Mouse (Mus musculus): ENCODE results near the gene Nck1.

Gene Nck1

DNA sequence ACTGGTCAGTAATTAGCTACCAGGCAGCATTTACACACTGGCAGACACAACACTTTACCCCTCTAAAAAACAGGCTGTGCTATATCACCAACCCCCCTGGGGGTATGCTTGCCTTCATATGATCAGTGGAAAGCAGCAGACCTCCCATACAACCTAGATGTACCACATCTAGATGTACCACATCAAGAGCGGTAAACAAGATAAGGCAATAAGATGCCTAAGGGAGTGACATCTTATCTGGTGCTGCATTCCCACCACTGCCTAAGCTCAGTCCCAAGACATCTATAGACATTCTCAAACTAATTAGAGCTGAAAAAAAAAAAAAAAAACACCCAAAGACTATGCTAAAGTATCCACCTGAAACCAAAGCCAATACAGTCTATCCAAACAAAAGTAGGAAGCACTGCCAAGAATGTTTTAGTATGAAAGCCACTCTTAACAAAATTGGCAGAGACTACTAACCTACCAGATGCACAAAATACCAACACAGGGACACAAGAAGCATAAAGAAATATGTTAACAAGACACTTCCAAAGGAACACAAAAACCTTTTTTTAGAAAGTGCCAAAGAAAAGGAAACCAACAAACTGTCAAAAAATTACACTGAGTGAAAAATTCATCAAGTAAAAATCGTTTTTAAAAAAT, 10.2 kb downstream of the Nck1 start:
- no peak for DNase-seq (ENCODE audit: low spot score)

DNA sequence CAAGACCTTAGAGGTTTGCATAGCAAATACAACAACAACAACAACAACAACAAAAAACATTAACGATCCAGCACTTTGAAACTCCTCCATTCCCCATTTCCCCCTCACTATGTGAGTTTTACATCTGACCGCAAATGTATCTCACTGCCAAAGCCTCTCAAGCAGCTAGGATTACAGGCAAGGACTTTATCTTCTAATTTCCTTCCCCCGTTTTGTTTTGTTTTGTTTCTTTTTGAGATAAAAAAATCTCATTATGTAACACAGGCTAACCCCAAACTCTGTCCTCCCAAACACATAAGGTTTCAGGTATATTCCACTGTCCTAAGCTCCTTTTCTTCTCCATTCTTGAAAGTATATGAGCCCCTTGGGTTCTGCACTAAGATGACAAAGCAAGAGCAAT, 11.2 kb downstream of the Nck1 start:
- DNase-seq (ENCODE audit: low spot score) = no peak

DNA sequence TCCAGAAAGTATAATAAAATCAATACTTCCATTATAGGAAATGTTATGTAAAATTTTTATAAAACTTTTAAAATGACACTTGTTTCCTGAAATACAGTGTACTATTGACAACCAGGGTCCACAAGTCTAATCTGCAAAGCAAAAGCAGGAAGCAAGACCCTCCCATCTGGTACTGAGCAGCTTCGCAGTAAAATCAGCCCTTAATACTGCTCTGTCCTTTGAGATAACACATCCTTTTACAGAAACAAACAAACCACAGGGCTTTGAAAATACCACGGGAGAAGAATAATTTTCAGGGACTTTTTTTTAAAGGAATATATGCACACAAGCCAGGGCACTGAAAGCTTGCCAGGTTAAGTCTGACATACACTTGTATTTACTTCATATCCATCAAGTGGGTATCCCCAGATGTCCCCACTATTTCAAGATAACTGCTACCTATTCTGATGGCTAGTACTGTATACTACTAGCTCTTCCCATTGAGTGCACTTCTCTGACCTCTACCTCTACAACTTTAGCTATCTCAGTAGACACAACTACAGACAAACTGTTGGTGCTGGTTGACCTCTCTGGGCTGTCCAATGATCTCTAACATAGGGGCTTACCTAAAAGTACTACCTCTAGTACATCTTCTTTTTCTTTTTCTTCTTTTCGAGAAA, 13.0 kb downstream of the Nck1 start:
- DNase-seq (ENCODE audit: low spot score) = no peak

DNA sequence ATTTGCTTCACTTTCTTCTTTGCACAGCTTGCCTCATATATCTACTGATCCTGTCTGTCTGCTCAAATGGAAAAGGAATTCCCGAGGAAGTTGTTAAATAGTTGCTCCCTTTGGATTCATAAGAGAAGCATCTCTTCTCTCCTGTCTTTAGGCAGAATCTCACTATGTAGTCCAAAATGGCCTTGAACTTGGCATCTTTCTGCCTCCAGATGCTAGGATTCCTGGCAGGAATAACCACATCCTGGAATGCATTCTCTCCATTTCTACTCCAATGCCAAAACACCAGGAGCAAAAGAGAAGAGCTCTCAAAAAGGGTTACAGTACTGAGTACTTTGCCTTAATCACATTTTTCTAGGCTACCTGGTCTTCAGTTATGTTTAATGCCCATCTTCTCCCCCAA, 14.6 kb downstream of the Nck1 start:
- DNase-seq (ENCODE audit: low spot score) = no peak

DNA sequence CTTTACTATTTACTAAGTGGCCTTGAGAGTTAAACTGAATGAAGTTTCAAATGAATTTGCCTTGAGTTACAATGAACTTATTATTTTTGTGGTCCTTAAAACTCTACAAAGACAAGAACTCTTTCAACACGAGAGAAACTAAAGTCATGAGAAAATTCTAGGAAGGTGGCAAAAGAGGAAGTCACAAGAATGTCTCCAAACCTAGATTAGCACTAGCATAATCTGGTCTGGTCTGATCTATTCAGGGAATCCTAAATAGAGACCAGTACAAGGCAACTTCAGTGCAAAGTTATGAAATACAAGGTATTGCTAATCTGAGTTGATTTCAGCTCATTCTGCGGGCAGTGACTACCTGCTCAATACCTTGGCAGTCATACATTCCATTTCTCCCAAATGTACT, 20.7 kb downstream of the Nck1 start:
- DNase-seq (ENCODE audit: low spot score) = no peak

DNA sequence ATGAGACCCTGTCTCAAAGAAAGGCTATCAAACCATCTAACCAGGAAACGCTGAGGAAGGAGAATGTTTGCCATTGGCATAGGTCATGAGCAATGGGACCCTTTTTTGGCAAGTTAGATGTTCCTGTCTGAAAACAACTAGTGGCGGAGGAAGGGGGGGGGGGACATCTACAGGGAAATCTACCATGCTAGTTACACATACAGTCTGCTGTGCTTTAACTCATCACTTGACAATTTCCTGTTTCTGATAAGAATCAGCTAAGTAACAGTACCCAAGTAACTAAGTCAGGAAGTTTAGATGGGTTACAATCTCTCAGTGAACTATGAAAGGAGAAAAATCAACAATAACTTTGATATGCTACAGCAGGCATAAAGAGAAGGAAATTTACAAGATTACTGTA, 23.9 kb downstream of the Nck1 start:
- DNase-seq (ENCODE audit: low spot score) = no peak

DNA sequence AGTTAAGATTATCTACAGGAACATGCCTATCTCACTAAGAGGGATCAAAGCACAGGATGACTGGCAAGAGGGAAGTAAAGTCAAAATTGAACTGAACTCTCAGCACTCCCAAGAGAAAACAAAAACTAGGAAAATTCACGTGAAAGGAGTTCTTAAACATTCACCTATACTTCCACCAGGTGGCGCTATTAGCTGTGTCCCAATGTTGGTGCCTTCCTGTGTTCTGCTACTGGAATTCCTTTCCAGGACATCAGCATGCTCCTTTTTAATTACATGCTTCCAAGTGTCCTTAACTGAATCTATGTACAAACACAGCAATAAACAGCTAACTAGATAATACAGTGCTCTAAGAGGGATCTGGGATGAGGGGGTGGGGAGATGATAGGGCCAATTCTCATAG, 25.3 kb downstream of the Nck1 start:
- peak; percentile 58 for DNase-seq (ENCODE audit: low spot score)

DNA sequence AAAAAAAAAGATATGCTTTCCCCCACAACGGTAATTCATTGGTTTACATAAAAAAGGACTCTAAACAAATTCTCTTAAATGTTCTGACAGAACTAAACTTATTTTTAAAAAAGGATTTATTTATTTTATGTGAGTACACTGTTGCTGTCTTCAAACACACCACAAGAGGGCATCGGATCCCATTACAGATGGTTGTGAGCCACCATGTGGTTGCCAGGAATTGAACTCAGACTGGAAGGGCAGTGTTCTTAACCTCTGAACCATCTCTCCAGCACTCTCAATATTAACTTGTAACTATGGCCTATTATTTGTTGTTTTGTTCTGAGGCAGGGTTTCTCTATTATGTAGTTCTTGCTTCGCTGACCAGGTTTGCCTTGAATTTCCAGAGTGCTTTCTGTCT, 25.9 kb downstream of the Nck1 start:
- no peak for DNase-seq (ENCODE audit: low spot score)

DNA sequence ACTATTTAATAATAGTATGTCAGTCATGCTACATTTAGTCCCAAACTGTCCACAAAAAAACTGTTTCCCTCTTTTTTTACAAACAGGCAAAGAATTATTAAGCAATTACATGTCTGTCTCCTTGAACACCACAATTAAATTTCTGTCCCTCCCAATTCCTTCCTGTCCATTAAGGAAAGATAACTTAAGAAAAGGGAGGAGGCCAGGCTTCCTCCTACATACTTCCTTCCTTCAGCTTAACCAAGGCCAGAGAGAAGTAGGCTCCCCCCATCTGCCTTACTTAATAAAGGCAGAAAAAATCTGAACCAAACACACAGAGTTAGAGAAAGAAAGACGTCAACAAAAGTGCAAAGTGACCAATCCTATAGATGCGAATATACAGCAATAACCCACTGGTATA, 38.4 kb downstream of the Nck1 start:
- DNase-seq (ENCODE audit: low spot score) = no peak

DNA sequence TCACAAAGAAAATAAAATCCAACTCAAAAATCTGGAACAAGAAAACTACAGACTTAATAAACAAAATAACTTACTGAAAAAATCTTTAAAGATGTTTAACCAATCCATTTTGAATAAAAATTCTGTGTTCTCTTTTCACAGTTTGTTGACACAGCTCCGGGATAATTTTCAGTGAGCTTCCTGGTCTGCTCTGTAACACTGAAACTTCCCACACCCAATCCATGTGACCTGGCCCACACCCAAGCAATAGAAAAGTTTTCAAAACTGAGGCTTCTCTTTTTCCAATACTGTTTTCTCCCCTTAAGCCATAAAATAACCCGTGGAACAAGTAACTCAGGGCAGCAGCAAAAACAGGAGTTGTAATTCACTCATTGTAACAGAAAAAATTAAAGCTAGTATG, 39.3 kb downstream of the Nck1 start:
- DNase-seq (ENCODE audit: low spot score) = no peak

DNA sequence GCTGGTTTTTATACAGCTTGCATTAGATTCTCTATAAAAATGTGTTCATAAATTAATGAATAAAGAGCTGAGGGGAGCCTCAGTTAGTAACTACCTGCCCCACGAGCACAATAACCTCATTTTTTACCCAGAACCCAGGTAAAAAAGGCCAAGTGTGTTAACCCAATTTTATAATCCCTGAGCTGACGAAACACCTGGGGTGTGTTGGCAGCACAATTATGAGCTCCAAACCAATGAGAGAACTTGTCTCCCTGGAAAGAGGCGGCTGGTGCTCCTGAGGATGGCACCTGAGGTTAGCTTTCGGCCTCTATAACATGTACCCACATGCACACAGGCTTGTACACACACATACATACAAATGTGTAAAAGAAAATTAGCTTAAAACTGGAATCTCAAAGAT, 40.4 kb downstream of the Nck1 start:
- no peak for DNase-seq (ENCODE audit: low spot score)

DNA sequence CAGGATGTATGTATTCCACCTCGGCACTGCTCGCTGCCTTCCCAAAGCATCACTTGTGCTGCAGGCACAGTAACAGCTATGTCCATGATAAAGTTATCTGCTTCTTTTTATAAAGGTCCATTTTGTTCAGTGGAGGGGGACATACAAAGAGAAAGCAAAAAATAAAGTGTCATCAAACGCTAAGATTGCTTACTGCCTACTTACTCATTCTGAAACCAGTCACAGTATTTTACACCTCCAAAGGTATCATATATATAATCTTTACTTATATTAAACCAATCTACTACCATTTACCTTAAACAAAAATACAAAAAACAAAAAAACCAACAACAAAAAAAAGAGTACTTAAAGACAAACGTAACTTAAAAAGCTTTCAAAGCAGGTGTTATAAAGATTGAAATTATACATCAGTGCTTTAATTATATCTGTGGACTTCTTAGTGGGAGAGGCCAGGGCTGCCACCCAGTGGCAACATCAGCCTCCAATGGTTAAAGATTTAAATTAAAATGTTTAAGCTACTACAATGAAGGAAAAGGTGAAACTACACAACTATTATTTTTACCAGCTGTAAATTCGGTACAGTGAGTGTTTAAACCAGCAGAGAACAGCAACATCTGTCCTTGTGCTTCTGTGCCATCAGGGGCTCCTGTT, 52.2 kb downstream of the Nck1 start:
- no peak for DNase-seq (ENCODE audit: low spot score)

DNA sequence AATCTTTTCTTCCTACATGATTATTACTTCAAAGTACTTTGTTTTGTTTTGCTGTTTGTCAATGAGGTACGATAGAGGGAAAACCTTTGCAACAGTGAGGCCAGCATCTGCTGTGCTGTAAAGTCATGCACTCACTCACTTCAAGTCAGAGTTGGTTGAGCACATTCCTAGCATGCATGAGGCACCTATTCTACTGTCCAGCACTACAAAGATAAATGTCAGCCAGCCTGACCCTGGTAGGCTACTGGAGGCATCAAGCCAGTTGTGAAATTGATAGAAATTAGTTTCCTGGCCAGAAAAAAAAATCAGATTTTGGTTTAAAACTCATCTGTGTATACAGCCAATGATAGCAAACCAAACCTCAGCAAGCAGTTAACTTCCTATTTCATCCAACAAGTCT, 54.5 kb downstream of the Nck1 start:
- DNase-seq (ENCODE audit: low spot score) = no peak

DNA sequence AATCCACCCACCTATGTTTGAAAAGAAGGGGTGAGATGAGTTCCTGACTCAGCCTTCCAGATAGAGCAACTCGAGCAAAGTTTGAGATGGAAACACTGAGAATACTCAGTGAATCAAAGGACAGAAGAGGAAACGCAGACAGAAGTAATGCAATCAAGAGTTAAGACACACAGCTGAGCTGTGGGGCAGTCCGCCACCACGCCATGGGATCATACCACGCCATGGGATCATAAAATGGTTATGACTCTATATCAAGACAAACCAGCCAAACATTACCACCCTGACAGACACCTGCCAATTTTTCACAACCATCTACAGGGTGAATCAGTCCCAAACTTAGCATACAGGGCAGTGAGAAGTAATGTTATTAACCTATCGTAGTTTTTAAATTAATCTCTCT, 57.0 kb downstream of the Nck1 start:
- DNase-seq (ENCODE audit: low spot score) = no peak

DNA sequence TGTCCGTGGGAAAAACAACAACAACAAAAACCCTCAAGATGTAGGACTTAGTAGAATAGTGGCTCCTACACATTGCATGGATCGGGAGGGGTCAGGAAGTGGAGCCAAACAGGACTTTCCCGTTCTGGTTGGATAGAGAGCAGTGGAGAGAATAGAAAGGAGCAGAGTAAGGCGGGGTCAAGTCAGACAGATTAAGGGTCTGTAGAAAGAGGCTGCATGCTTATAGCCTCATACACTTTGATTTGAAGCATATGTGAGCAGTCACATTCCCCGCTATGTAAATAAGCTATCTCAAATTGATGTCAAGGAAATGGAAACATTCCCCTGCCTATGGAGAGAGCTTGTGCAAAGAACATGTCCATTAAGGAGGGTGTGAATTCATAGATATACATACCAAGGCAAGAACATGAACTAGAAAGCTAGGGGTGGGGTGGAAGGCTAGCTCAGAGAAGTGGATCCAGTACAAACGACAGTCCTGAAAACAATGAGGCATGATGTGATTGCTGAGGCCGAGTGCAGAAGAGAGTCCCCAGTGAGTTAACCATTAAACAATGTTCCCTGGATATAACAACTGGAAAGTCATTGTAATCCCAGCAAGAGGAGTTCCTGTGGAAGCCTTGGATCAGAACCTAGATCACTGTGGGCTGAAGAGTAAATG, 57.7 kb downstream of the Nck1 start:
- DNase-seq (ENCODE audit: low spot score) = no peak

DNA sequence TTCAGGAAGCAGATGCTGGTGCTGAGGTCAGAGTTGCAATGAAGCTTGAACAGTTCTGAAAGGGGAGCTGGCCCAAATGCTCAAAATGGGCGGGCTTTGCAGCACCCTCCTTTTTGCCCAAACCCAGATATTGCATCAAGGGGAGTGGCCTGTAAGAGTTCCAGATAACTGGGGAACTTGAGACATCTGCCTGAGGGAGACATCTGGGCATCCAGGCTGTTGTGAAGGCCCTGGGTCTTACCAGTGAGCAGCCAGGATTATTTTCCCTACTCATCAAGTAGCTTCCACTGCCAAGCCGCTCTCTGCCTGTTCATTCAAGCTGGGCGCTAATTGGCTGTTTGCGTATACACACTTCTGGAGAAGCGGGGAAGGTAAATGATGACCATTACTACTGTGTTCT, 59.5 kb downstream of the Nck1 start, which contains the start of gene Il20rb:
TSS of gene Il20rb (minus strand) at position 358 of the 400 bp plus-strand sequence.
- DNase-seq (ENCODE audit: low spot score) = no peak

DNA sequence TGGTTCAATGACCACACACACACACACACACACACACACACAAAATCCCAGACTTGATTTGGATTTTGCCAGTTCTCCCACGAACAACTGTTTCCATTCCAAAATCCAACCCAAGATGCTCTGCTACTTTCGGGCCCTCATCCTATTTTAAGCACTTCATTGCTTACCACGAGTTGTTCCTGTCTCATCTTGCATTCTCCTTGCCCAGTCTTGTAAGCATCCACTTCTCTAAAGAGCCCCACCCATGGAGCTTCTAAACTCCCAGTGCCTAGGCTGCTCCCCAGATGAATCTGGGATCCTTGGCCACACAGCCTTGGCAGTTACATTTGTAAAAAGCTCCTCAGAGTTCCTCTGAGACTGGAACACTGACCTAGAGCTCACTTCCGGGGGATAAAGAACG, 62.6 kb downstream of the Nck1 start:
- no peak for DNase-seq (ENCODE audit: low spot score)

DNA sequence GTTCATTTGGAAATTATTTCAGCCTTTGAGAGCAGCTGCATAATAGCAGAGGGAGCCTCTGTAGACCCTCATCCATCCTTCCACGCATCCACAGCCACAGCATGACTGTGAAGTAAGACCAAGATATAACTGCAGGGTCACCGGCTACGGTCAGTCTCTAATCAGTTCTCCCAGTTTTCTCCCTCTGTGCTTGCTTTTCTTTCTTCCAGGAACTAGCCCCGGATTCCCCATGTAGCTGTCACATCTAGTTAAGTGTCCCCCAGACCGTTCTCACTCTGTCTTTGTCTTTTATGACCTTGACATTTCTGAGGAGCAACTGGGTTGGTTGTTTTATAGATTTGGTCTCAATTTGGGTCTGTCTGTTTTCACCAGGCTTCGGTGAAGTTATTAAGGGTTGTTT, 64.3 kb downstream of the Nck1 start:
- DNase-seq (ENCODE audit: low spot score) = no peak

DNA sequence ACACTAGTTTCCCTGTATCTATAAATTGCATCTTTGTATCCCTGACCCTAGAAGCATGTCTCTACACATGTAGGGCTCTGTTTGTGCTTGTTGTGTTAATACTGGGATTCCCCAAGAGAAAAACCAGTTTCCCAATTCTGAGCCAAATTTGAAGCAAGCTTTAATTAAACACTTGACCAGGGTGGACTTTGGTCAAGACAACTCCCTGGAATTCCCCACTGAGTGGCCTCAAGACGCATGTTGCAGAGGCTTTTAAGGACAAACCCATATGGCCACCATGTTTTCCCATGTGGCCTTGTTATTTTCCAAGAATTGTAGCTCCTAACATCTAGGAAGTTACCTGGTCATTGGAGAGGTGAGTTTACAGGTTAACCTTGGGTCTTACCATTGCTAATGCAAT, 71.9 kb downstream of the Nck1 start:
- no peak for DNase-seq (ENCODE audit: low spot score)

DNA sequence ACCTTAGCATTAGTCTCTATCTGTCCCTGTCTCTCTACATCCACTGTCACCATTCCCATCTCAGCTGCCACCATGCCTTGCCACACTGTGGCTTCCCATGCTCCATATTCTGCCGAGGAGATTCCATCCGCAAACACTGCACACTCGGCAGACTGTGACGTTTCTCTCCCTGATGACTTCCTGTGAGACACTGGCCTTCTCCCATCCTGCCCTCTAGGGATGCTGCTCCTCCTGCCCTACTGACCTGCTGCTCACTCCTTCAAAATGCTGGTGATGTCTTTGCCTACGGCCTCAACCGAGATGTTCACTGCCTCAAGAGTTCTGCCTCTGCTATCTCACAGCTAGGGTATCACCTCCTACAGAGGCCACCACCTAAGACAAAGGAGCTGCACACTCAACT, 72.6 kb downstream of the Nck1 start:
- no peak for DNase-seq (ENCODE audit: low spot score)

DNA sequence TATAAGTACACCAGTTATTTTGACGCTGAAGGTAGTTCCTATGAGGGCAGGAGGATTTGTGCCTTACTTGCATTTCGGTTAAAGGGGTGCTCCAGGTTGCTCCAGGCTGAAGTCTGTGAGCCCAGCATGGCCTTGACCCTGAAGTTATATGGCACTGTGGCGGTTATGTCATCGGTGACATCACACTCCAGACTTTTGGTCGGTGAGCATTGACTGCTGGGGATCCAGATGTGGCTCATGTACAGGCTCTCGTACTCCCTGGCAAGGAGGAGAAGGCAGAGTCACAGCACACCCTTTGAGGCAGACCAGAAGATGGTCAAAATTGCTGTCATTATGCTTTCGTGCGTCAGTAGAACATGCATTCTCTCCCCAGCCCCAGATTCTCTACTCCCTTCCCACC, 73.0 kb downstream of the Nck1 start:
- DNase-seq (ENCODE audit: low spot score) = no peak

DNA sequence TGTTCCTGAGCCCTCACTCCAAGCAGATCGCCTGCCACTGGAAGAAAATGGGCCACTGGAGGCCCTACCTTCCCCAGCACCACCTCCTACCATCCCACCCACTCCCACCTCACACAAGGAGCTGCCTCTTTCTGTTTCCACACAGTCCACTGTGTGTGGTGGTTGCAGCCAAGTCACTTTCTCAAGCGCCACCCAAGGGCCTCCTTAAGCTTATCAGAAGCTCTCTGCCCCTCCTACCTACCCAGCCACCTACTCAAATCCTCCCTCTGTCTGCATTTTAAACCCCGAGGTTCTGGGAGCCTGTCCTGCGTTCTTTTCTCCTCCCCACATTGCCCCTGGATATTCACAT, 74.4 kb downstream of the Nck1 start:
- DNase-seq (ENCODE audit: low spot score) = no peak

DNA sequence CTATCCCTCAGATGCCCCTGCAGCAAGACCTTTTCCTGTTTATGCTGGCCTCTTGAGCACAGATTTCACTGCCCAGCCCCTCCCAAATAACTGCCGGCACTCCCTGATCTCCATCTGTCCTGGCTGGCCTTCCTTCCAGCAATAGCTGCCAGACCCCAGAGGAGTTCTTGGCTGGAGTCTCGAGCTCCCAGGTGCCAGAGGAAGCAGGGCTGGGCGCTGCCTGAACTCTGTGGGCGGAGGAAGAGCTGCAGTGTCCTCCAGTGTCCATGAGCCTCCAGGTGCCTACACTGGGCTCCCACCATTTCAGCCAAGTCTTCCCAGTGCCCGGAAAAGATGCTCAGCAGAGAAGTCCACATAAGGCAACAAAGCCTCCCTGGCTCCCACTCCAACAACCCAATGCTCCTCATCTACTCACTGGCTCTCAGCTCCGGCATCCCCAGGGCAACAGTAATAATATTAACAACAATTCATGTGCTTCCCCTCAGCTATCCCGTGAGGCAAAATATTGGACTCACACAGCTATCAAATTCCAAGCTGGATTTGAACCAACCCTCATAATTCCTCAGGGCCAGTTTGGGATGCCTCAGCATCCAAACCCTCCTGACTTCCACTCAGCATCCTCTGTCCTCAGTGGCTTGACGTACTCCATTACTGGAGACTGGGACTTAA, 74.9 kb downstream of the Nck1 start:
- no peak for DNase-seq (ENCODE audit: low spot score)
